9 mouse cellular contexts compared by ENCODE assay signal in genomic region chr4:41604476-41605396, GRCm38 (mm10). TPM values are rescaled to one million over a fixed set of nuclear protein-coding genes. Genes with fewer than 3 reads are reported as not detected.
DNase-seq lines count a peak whose midpoint lies in the region; ATAC-seq and TF ChIP-seq lines count a peak whose summit lies in the region.
"Had no signal": no experiment of that assay in that cellular context is flagged by ENCODE, and none has a peak within 500 bp of the region (broad histone marks: within the 10 kb centered on the region; RNA-seq: fewer than 3 reads in every experiment).

No protein-coding gene starts in this region.

- intact Hi-C loops in left cerebral cortex, postnatal 4 days (cut with DNase I) = no loop called here
- intact Hi-C loops in left cerebral cortex, postnatal 36 days (cut with DNase I) = no loop called here

- no peaks in the 10 kb centered on the region for H3K36me3 ChIP-seq in midbrain, embryonic 16.5 days (ENCODE audit: control insufficient read depth, insufficient read depth, low read length)

- ATAC-seq in midbrain, embryonic 16.5 days = peak; percentile 83

- no peaks in the 10 kb centered on the region for H3K4me1 ChIP-seq in cortical plate, adult 2 months (ENCODE audit: control insufficient read depth, insufficient read depth, low read length)
- peaks cover 9% of the 10 kb centered on the region; the same call in 1 of the 2 replicates for H3K4me1 ChIP-seq in midbrain, embryonic 16.5 days (ENCODE audit: control insufficient read depth, insufficient read depth, low read length)

- no peaks in the 10 kb centered on the region for H3K9me3 ChIP-seq in midbrain, embryonic 16.5 days (replicated peaks; ENCODE audit: control insufficient read depth, low read length, poor library complexity, severe bottlenecking)

- no peak overlapping the region for H3K4me2 ChIP-seq in midbrain, embryonic 16.5 days (ENCODE audit: low read length)

- no peak overlapping the region for H3K4me3 ChIP-seq in cortical plate, adult 2 months (ENCODE audit: insufficient read depth, low read length)
- no peak overlapping the region for H3K4me3 ChIP-seq in midbrain, embryonic 16.5 days (ENCODE audit: low read depth, low read length)

- H3K27me3 ChIP-seq in midbrain, embryonic 16.5 days (ENCODE audit: control insufficient read depth, insufficient read depth, low read depth, low read length) = no peaks in the 10 kb centered on the region

- TF ChIP-seq CTCF in cortical plate, adult 2 months (IDR thresholded peaks at IDR 0.05; ENCODE audit: extremely low read depth, insufficient read depth, low read length) = peak; percentile 52

- WGBS in midbrain, embryonic 16.5 days = 18% methylated on average over 8 of the region's 8 CpGs

- TF ChIP-seq POLR2A in cortical plate, adult 2 months (IDR thresholded peaks at IDR 0.05; ENCODE audit: extremely low read depth, insufficient read depth, low read length) = no peak

- peak; percentile 70 for DNase-seq in left cerebral cortex, postnatal 4 days
- no peak for DNase-seq in left cerebral cortex, postnatal 36 days (ENCODE audit: low spot score in 2 of 2)
- DNase-seq in ZHBTc4 (ENCODE audit: low read depth, low spot score) (peak; percentile 32), adipocyte (ENCODE audit: low spot score) (no peak)
- DNase-seq in spleen, postnatal 36 days (ENCODE audit: low spot score in 2 of 2) = no peak
- no peak for DNase-seq in right cerebral cortex, postnatal 14 days

- H3K27ac ChIP-seq in cortical plate, adult 2 months (ENCODE audit: insufficient read depth, low read length) = no peak overlapping the region
- H3K27ac ChIP-seq in midbrain, embryonic 16.5 days (ENCODE audit: low read length) = no peak overlapping the region; the same call in 1 of the 2 replicates

- no peak overlapping the region for H3K9ac ChIP-seq in midbrain, embryonic 16.5 days (ENCODE audit: low read depth, low read length)

RNA-seq across cellular contexts. Expression of gene Dnaic1, which starts 35.2 kb away (rescaled TPM):
- total RNA-seq in left cerebral cortex, postnatal 4 days (2021) = 1 to 10 TPM; 2.1 to 3.7 TPM
- total RNA-seq in left cerebral cortex, postnatal 36 days (2021) = 1 to 10 TPM; 9.4 to 10.0 TPM
- 9.8 and 12.5 TPM in 2 replicates for polyA plus RNA-seq in cortical plate, adult 2 months (2012; rRNA removed)
- 1.4 and 2.6 TPM in 2 replicates for polyA plus RNA-seq in midbrain, embryonic 16.5 days (2015; fragmentation: Nextera tagmentation; extraction: Ambion mirVana)
- total RNA-seq: neutrophil, adult 5-6 weeks had no signal

RNA-seq across cellular contexts. Expression of gene Enho, which starts 35.4 kb away (rescaled TPM):
- total RNA-seq in left cerebral cortex, postnatal 4 days (2021) = 10 to 100 TPM; 70.3 to 78.4 TPM
- 10 to 100 TPM; 60.1 to 71.2 TPM for total RNA-seq in left cerebral cortex, postnatal 36 days (2021)
- polyA plus RNA-seq in cortical plate, adult 2 months (2012; rRNA removed) = 88.2 and 97.6 TPM in 2 replicates
- polyA plus RNA-seq in midbrain, embryonic 16.5 days (2015; fragmentation: Nextera tagmentation; extraction: Ambion mirVana) = 103 and 120 TPM in 2 replicates
- total RNA-seq: neutrophil, adult 5-6 weeks had no signal

RNA-seq across cellular contexts. Expression of gene Fam219a, which starts 35.4 kb away (rescaled TPM):
- 100 to 1,000 TPM; 146 to 159 TPM for total RNA-seq in left cerebral cortex, postnatal 4 days (2021)
- total RNA-seq in left cerebral cortex, postnatal 36 days (2021) = 100 to 1,000 TPM; 194 to 219 TPM
- polyA plus RNA-seq in cortical plate, adult 2 months (2012; rRNA removed) = 159 and 165 TPM in 2 replicates
- 16.4 and 21.7 TPM in 2 replicates for polyA plus RNA-seq in midbrain, embryonic 16.5 days (2015; fragmentation: Nextera tagmentation; extraction: Ambion mirVana)

Comparison
In these comparisons a context has a peak if more than half of its experiments do, and no peak if none do; other contexts are left out.
1. DNase-seq: peak in left cerebral cortex, postnatal 4 days (single experiment) and ZHBTc4 (single experiment); none in left cerebral cortex, postnatal 36 days (0 of 2), spleen, postnatal 36 days (0 of 2), adipocyte (single experiment) and right cerebral cortex, postnatal 14 days (single experiment).